Mouse (Mus musculus): ENCODE measurements around the gene Fam90a1b. TPM values are rescaled to one million over a fixed set of nuclear protein-coding genes. Genes with fewer than 3 reads are reported as not detected.
"Not testable (repeated sequence)": the region's sequence is repeated elsewhere in the genome, so short reads cannot be mapped to it uniquely, and the experiment has no call there.

Gene Fam90a1b
- under 1 TPM; 0.12 to 0.13 TPM for total RNA-seq (2021)

- intact Hi-C loops (cut with DNase I) = loop anchor here (2.0 kb wide), 2 partner anchors 74 to 132 kb away; partner anchors contain the start of gene Klhl15
- DNase-seq (ENCODE audit: extremely low spot score in 1 of 2, low spot score in 2 of 2) = peak; percentile 95 to 97
Measured at GRCm38 (mm10) chrX:94366670-94367241, at the start of gene Fam90a1b, which contains the start of gene Apoo. TSS of gene Fam90a1b (minus strand) at chrX:94366777. TSS of gene Apoo (plus strand) at chrX:94367117.

- DNase-seq (ENCODE audit: extremely low spot score in 1 of 2, low spot score in 2 of 2) = no peak
- intact Hi-C loops (cut with DNase I) = no loop called here
Measured at GRCm38 (mm10) chrX:94408975-94409374, 42.4 kb upstream of the Fam90a1b start.

GRCm38 (mm10) chrX:94378734-94379133, 12.2 kb upstream of the Fam90a1b start:
- intact Hi-C loops (cut with DNase I) = no loop called here
- no peak for DNase-seq (ENCODE audit: extremely low spot score in 1 of 2, low spot score in 2 of 2)

- intact Hi-C loops (cut with DNase I) = loop anchor here (2.0 kb wide), 2 partner anchors 74 to 132 kb away; partner anchors contain the start of gene Klhl15
- DNase-seq (ENCODE audit: extremely low spot score in 1 of 2, low spot score in 2 of 2) = peak in 1 of 2 experiments; percentile 40
Measured at GRCm38 (mm10) chrX:94367248-94367647, 671 bp upstream of the Fam90a1b start.

GRCm38 (mm10) chrX:94366029-94366428, 548 bp downstream of the Fam90a1b start:
- DNase-seq (ENCODE audit: extremely low spot score in 1 of 2, low spot score in 2 of 2) = no peak
- intact Hi-C loops (cut with DNase I) = loop anchor here (2.0 kb wide), 2 partner anchors 73 to 131 kb away; partner anchors contain the start of gene Klhl15

GRCm38 (mm10) chrX:94365381-94365925, 1.1 kb downstream of the Fam90a1b start:
- intact Hi-C loops (cut with DNase I) = no loop called here
- DNase-seq (ENCODE audit: extremely low spot score in 1 of 2, low spot score in 2 of 2) = no peak

GRCm38 (mm10) chrX:94343638-94344037, 22.9 kb downstream of the Fam90a1b start:
- intact Hi-C loops (cut with DNase I); DNase-seq (ENCODE audit: extremely low spot score in 1 of 2, low spot score in 2 of 2): not testable (repeated sequence)

GRCm38 (mm10) chrX:94321036-94321902, 45.3 kb downstream of the Fam90a1b start:
- DNase-seq (ENCODE audit: extremely low spot score in 1 of 2, low spot score in 2 of 2) = no peak
- intact Hi-C loops (cut with DNase I) = no loop called here

Small RNA genes within 50 kb of the gene (microRNA-seq; reads per million reads assigned to microRNA genes)
- gene Gm44477 = not detected

Other genes starting within 250 kb of the Fam90a1b start
- gene Zfx, start 243.1 kb downstream of the Fam90a1b start, total RNA-seq (2021) = 10 to 100 TPM; 25.3 to 25.5 TPM
- gene Eif2s3x, start 153.9 kb downstream of the Fam90a1b start, total RNA-seq (2021) = 100 to 1,000 TPM; 125 to 185 TPM
- 10 to 100 TPM; 21.5 to 22.8 TPM for gene Klhl15, start 132.2 kb downstream of the Fam90a1b start, total RNA-seq (2021)
- 10 to 100 TPM; 65.2 to 87.9 TPM for gene Apoo, start 340 bp upstream of the Fam90a1b start, total RNA-seq (2021)
- gene Maged1, start 175.4 kb upstream of the Fam90a1b start, total RNA-seq (2021) = 100 to 1,000 TPM; 509 to 516 TPM